Mouse (Mus musculus) cerebellum, adult 2 months (tissue): ENCODE results near the gene Ttn.

Experiments
- CTCF ChIP-seq: fragments of 200-500 bp; IDR thresholded peaks from 2 replicates; pipeline ENCODE4 v1.5.1; 2011; ENCODE audit warnings: low read depth, mild to moderate bottlenecking, control low read depth, low read length, moderate library complexity, borderline replicate concordance; ENCODE audit not compliant: insufficient read depth
- POLR2A ChIP-seq: fragments of 200-500 bp; IDR thresholded peaks from 2 replicates; pipeline ENCODE4 v1.6.1; 2011; ENCODE audit warnings: low read length, control low read depth, borderline replicate concordance; ENCODE audit not compliant: insufficient read depth

DNA sequence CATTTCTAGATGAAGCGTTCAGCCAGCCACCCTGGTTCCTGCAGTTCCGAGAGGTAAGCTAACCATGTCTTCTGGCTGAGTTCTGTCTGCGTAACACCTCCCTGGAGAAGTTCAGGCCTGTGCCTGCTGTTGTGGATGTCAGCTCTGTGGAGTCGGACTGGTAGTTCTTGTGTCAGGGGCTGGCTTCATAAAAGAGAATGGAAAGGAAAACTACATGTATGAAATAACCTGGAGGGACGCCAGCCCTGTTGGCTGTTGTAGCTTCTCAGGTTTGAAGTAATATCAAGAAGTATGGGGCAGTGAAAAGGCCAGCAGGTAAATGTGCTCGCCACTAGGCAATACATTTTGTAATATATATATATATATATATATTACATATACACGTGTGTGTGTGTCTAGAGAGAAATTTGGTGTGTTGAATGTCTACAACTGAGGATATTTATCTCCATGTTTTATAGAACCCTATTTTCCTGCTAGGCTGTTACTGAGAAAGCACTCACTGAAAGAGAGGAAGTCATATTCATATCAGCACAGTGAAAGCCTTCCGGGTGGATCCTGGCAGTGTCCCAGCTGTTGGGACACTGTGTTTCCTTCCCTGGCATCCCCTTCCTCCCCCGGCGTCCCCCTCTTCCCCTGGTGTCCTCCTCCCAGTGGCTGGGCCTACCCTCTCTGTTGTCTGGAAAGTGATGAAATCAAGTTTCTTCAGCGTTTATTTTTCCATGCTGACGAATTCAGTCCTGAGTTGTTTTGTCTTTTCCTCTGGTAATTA is 291.7 kb downstream of the Ttn start:
- TF ChIP-seq CTCF, result no peak
- no peak for TF ChIP-seq POLR2A
